Mouse (Mus musculus) intestine, embryonic 16.5 days (tissue): ENCODE data around the gene Xylb. TPM values are rescaled to one million over a fixed set of nuclear protein-coding genes. Genes with fewer than 3 reads are reported as not detected.

Experiments used
- ATAC-seq: fragments of 200-750 bp; cut with Nextera tagmentation; 2 replicates; pipeline ENCODE4 v1.8.0; 2017; ENCODE audit warnings: moderate TSS enrichment, moderate library complexity
- H3K27ac ChIP-seq: fragments of 300-500 bp; sonication (generic); 2 replicates; pipeline ENCODE4 v1.5.1; 2014; ENCODE audit warnings: mild to moderate bottlenecking, low read length
- H3K27me3 ChIP-seq: fragments of 300-500 bp; sonication (generic); replicated peaks from 2 replicates; pipeline ENCODE4 v1.6.1; 2014; ENCODE audit warnings: low read length, control low read depth, mixed read lengths; ENCODE audit not compliant: control insufficient read depth, insufficient read depth
- H3K36me3 ChIP-seq: fragments of 300-500 bp; sonication (generic); 2 replicates; pipeline ENCODE4 v1.6.1; 2014; ENCODE audit warnings: low read length, control low read depth; ENCODE audit not compliant: control insufficient read depth, insufficient read depth
- H3K4me1 ChIP-seq: fragments of 300-500 bp; sonication (generic); 2 replicates; pipeline ENCODE4 v1.6.1; 2014; ENCODE audit warnings: low read length, control low read depth, mixed read lengths; ENCODE audit not compliant: control insufficient read depth, insufficient read depth
- H3K4me2 ChIP-seq: fragments of 300-500 bp; sonication (generic); 2 replicates; pipeline ENCODE4 v1.6.1; 2014; ENCODE audit warnings: low read depth, low read length, control low read depth
- H3K4me3 ChIP-seq: fragments of 300-500 bp; sonication (generic); 2 replicates; pipeline ENCODE4 v1.5.1; 2014; ENCODE audit warnings: mild to moderate bottlenecking, low read length
- H3K9ac ChIP-seq: fragments of 300-500 bp; sonication (generic); 2 replicates; pipeline ENCODE4 v1.6.1; 2014; ENCODE audit warnings: low read depth, low read length
- H3K9me3 ChIP-seq: fragments of 300-500 bp; sonication (generic); 2 replicates; pipeline ENCODE4 v1.6.1; 2016; ENCODE audit warnings: low read length, control low read depth; ENCODE audit not compliant: control insufficient read depth
- WGBS: fragments of 180-500 bp; shearing (Covaris S2); extraction: QIAGEN DNeasy Blood & Tissue Kit; methylation state at CpG from one replicate; pipeline ENCODE4 v1.1.7; 2014; 5-methylcytosine and 5-hydroxymethylcytosine counted together
- polyA plus RNA-seq: library from polyadenylated mRNA; unstranded; fragments of >200 nt; fragmentation: Nextera tagmentation; extraction: Ambion mirVana; gene quantifications from 2 replicates; pipeline ENCODE4 v1.2.1, GENCODE M21; 2015

The Xylb gene
- polyA plus RNA-seq, 1 experiment from 2014 or later: 17.4 TPM

DNA sequence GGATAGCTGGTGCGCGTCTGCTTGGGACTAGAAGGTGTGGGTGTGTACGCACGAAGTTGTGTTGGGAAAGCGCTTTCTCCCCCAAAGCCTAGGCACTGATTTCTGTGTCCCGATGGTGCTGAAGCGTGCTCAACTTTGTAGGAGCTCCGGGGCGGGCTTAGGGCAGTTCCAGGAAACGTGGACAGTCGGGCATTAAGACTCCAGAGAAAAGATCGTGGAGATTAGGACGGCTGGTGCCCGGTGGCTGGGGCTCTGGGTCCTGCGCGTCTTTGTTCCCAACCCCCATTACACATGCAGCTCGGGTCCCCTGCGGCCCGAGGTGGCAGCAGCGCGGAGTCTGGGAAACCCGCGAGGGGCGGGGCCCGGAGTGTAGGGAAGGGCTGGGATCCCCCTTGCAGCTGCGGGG, 46.1 kb downstream of the Xylb start:
- H3K36me3 ChIP-seq: no peaks in the 10 kb centered on the region
- H3K9me3 ChIP-seq: no peaks in the 10 kb centered on the region
- peak overlapping the region; percentile 93 for H3K9ac ChIP-seq
- peak overlapping the region; percentile 93; the same call in 1 of the 2 replicates for H3K27ac ChIP-seq
- no peaks in the 10 kb centered on the region for H3K27me3 ChIP-seq
- H3K4me3 ChIP-seq: peak overlapping the region; percentile 77
- peaks cover 14% of the 10 kb centered on the region for H3K4me1 ChIP-seq
- ATAC-seq: peak; percentile 16; the same call in 1 of the 2 replicates
- peak overlapping the region; percentile 98 for H3K4me2 ChIP-seq
- 0% methylated on average over 26 of the region's 26 CpGs for WGBS

DNA sequence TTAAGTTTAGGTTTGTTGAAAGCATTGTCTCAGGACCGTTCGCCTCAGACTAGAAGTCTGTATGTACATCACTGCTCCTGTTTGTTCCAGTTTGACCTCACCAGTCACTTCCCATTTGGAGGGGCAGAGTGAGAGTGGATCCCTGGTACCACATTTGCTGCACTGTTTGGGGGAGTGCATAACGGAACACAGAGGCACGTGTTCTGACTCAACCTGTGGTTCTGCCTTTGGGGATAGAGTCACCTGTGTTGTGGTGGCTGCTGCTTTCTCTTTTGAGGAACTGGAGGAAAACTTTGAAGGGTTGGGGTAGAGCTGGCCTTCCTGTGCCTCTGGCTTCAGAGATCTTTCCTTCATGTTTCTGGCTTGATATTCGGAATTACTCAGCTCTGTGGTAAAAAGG, 46.9 kb downstream of the Xylb start:
- ATAC-seq: no peak
- peak overlapping the region; percentile 77; the same call in 1 of the 2 replicates for H3K4me3 ChIP-seq
- H3K9ac ChIP-seq: no peak overlapping the region; the same call in 1 of the 2 replicates
- no peaks in the 10 kb centered on the region for H3K9me3 ChIP-seq
- no peak overlapping the region for H3K27ac ChIP-seq
- WGBS: 74% methylated on average over 5 of the region's 5 CpGs
- H3K27me3 ChIP-seq: no peaks in the 10 kb centered on the region
- peaks cover 18% of the 10 kb centered on the region for H3K4me1 ChIP-seq
- H3K36me3 ChIP-seq: no peaks in the 10 kb centered on the region
- peak overlapping the region; percentile 98; the same call in 1 of the 2 replicates for H3K4me2 ChIP-seq

DNA sequence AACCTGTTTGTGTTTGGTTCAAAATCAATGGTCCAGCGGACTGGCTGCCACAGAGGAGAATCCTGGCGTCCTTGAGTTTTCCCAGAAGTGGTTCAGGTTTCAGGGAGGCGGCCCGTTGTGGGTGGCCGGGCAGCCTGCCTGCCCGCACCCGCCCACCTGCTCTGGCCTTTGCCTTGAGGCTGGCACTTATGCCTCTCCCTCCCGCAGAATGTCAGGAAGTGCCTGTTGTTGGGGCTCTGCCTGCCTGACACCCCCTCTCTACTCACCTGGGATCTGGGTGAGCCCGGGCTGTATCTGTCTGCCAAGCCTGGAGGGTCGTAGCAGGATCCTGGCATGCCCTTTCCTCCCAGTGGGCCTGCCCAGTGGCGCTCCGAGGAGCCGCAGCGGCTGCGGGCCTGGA, 50.7 kb downstream of the Xylb start:
- H3K27ac ChIP-seq: no peak overlapping the region
- no peak overlapping the region for H3K9ac ChIP-seq
- no peak overlapping the region for H3K4me3 ChIP-seq
- no peaks in the 10 kb centered on the region for H3K36me3 ChIP-seq
- peaks cover 4% of the 10 kb centered on the region; the same call in 1 of the 2 replicates for H3K9me3 ChIP-seq
- H3K27me3 ChIP-seq: no peaks in the 10 kb centered on the region
- H3K4me1 ChIP-seq: peaks cover 14% of the 10 kb centered on the region
- no peak for ATAC-seq
- WGBS: 61% methylated on average over 15 of the region's 15 CpGs
- H3K4me2 ChIP-seq: no peak overlapping the region

DNA sequence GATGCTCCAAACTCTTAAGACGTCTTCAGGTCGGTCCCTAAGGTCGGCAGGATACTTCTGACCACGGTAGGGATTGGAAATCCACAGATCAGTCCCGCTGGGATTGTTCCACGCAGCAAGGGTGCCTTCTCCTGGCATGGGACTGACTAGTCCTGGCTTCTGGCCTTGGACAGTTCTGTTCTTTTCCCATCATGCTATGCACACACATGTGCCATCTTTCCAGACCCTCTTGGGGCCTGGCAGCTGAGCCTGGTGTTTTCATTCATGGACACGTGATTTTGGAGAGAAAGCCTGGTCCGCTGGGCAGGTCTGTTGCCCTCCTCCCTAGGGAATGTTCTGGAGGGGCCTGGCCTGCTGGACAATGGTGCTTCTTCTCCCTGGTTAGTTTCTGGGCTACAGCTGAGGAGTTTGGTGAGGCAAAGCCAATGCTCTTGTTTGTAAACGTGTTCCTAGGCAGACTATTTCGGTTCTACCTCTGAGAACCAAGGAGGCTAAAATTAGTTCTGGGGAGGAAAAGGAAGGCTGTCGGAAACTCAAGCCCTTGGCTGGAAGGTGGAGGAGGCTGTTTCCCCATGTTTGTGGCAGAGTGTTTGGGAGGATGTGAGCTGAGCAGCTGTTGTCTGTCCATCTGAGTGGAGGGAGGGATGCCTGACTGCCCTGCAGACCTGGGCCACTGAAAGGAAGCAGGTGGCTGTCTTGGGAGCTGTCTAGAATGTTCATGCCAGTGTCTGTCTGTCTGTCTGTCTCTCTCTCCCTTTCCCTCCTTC, 51.9 kb downstream of the Xylb start:
- no peak overlapping the region for H3K4me2 ChIP-seq
- no peak overlapping the region for H3K9ac ChIP-seq
- H3K4me1 ChIP-seq: peaks cover 8% of the 10 kb centered on the region
- no peak overlapping the region for H3K4me3 ChIP-seq
- no peaks in the 10 kb centered on the region for H3K27me3 ChIP-seq
- no peak for ATAC-seq
- WGBS: 69% methylated on average over 11 of the region's 11 CpGs
- H3K27ac ChIP-seq: peak overlapping the region; percentile 50
- H3K36me3 ChIP-seq: no peaks in the 10 kb centered on the region
- H3K9me3 ChIP-seq: peaks cover 4% of the 10 kb centered on the region; the same call in 1 of the 2 replicates

GRCm38 (mm10) chr9:119409864-119410263, 52.7 kb downstream of the Xylb start:
- Histone ChIP-seq H3K4me1 (peaks cover 6% of the 10 kb centered on the region; the same call in 1 of the 2 replicates), H3K27ac (no peak overlapping the region), H3K27me3 (no peaks in the 10 kb centered on the region), H3K9ac (no peak overlapping the region), H3K4me2 (no peak overlapping the region), H3K4me3 (no peak overlapping the region), H3K9me3 (peaks cover 4% of the 10 kb centered on the region; the same call in 1 of the 2 replicates), H3K36me3 (no peaks in the 10 kb centered on the region)
- 74% methylated on average over 5 of the region's 5 CpGs for WGBS
- no peak for ATAC-seq

DNA sequence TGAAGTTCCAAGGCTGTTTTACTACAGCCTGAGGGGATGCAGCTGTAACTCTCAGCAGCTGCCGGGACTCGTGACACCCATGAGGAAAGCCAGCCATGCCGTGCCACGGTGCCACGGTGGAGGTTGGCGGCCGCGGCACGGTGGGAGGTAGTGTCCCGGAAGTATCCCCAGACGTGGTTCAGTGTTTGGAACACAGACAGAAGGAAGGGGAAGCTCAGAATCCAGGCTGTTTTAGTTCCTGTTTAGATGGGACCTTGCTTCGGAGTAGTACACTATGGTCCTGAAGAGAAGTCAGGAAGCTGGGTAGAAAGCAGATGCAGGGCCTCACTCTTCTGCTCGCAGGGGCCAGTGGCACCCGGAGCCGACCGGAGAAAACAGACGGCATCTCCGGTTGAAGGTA, 60.8 kb downstream of the Xylb start:
- Histone ChIP-seq H3K9me3 (no peaks in the 10 kb centered on the region), H3K4me2 (peak overlapping the region; percentile 37), H3K9ac (no peak overlapping the region), H3K4me1 (no peaks in the 10 kb centered on the region), H3K27ac (no peak overlapping the region), H3K36me3 (no peaks in the 10 kb centered on the region), H3K4me3 (no peak overlapping the region), H3K27me3 (no peaks in the 10 kb centered on the region)
- no peak for ATAC-seq
- 53% methylated on average over 18 of the region's 18 CpGs for WGBS

- ATAC-seq: no peak
- H3K4me2 ChIP-seq: no peak overlapping the region
- H3K36me3 ChIP-seq: no peaks in the 10 kb centered on the region
- H3K27me3 ChIP-seq: no peaks in the 10 kb centered on the region
- no peak overlapping the region for H3K4me3 ChIP-seq
- H3K9ac ChIP-seq: no peak overlapping the region
- 82% methylated on average over 12 of the region's 12 CpGs for WGBS
- H3K27ac ChIP-seq: no peak overlapping the region
- H3K9me3 ChIP-seq: no peaks in the 10 kb centered on the region
- peaks cover 8% of the 10 kb centered on the region for H3K4me1 ChIP-seq
These were observed 62.8 kb downstream of the Xylb start for GRCm38 (mm10) chr9:119419852-119420438.

DNA sequence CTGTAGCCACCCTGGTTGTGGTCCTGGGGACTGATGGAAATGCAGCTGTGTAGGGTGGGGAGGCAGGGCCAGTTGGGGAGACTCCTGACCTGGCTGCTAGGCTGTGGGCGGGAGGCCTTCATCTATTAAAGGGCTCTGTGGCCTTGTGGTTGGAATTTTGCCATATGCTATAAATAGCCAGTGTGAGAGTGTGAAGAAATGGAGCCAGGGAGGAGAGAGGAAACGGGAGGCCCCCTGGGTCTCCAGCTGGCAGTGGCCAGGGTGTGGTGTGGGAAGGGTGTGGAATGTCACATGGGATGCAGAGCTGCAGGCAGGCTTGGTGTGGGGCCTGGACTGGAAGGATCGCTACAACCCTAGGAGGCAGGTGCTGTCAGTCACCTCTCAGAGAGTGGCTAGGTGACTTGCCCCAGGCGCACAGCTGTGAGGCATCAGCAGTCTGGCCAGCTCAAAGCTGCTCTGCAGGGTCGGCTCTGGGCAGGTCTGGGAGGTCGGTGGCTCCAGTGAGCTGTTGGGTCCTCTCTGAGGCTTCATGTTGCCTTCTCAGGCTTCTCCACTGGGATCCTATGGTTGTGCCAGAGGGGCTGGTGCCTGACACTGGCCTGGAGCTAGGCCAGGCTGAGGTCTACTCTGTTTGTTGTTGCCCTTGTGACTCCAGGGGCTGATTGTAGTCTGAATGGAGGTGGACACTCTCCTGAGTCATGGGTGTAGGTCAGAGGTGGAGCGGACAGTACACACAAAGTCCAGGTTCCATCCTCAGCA, 68.2 kb downstream of the Xylb start:
- peak overlapping the region; percentile 82 for H3K27ac ChIP-seq
- H3K4me1 ChIP-seq: peaks cover 33% of the 10 kb centered on the region
- H3K4me2 ChIP-seq: peak overlapping the region; percentile 30; the same call in 1 of the 2 replicates
- H3K9me3 ChIP-seq: no peaks in the 10 kb centered on the region
- peak overlapping the region; percentile 57 for H3K9ac ChIP-seq
- H3K27me3 ChIP-seq: no peaks in the 10 kb centered on the region
- no peak overlapping the region for H3K4me3 ChIP-seq
- 31% methylated on average over 7 of the region's 7 CpGs for WGBS
- H3K36me3 ChIP-seq: no peaks in the 10 kb centered on the region
- peak; percentile 90 for ATAC-seq

- 79% methylated on average over 13 of the region's 13 CpGs for WGBS
These were observed 68.8 kb downstream of the Xylb start for GRCm38 (mm10) chr9:119425976-119426415.

More at GRCm38 (mm10) chr9:119425976-119426415, 68.8 kb downstream of the Xylb start:
- Histone ChIP-seq H3K4me1 (peaks cover 33% of the 10 kb centered on the region), H3K9ac (no peak overlapping the region), H3K27me3 (no peaks in the 10 kb centered on the region), H3K4me2 (no peak overlapping the region), H3K36me3 (no peaks in the 10 kb centered on the region), H3K27ac (peak overlapping the region; percentile 82), H3K9me3 (no peaks in the 10 kb centered on the region), H3K4me3 (no peak overlapping the region)
- ATAC-seq: no peak; the same call in 1 of the 2 replicates
